Mouse (Mus musculus) lung, adult 18-20 months (tissue): ENCODE results near the gene Cryzl2.

Experiments
- DNase-seq, 2 experiments: peaks; one replicate each; pipeline ENCODE4 v3.0.0; 2022; ENCODE audit warnings: mixed read lengths in 2 of 2

Gene Cryzl2

DNA sequence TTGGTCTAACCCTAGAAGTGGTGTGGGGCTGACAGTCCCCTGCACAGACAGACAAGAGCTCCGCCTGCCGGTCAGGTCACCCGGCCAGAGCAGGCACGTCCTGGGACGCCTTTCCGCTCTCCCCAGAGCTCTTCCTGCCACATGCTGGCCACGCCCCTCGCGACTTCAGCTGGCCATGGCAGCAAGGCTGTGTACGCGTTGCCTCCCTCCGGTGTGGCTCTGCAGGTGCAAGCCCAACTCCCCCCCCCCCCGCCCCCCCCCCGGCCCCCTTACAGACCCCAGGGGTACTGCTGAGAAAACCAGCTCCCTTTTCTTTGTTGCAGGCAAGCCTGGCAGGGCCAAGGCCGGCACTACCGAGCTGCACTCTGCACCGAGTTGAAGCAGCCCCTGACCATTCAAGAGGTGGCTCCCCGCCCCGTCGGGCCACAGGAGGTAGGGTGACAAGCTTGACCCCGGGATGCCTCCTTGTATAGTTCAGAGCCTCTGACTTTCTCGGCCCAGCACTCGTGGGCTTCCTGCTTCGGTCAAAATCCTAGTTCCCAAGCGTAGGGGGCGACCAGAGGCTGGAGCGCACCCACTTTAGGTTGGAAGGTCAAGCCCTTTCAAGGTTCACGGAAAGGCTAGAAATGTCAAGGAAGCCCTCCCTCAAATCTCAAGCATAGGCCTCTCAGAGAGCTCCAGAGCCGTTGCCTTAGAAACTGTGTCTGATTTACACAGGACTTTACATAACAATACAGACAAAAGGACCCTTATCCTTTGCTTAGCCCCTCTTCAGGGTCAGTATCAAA lies at the start of gene Cryzl2:
Cryzl2 (plus strand) TSS at position 157 of the 788 bp plus-strand sequence.
- DNase-seq, result peak; percentile 86 to 91

- no peak for DNase-seq
These were observed 48.7 kb upstream of the Cryzl2 start for GRCm38 (mm10) chr1:157409648-157410047.

DNA sequence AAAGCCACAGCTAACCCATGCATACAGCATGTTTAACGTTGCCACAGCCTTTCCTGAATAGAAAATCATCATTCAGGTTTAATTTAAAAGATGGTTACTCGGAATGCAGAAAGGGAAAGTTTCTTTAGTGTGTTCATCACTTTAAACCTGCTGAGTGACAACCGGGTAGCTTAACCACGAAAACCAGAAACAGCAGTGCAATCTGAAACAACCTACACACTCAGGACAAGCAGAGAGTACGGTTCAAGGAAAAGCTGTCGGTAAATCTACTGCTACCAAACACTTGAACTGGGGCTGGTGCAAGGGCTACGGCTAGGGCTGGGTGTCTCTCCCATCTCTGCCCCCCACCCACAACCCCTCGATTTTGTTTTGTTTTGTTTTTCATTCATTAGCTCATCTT lies 47.4 kb upstream of the Cryzl2 start:
- no peak for DNase-seq

DNA sequence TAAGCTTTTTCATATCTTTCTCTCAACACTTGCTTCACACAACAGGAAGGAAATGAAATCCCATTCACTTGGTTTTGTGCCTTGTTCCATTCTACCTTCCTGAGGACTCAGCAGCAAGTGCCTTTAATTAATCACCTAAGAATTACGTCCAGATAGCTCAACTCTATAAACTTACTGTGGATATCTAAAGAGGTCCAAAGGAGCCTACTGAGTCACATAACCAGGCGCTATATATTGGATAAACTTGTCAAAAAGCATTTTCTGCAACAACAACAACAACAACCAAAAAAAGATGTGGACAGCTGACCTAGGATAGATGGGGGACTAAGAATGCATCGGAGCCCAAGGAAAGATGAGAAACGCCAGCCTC lies 47.1 kb upstream of the Cryzl2 start:
- no peak for DNase-seq

DNA sequence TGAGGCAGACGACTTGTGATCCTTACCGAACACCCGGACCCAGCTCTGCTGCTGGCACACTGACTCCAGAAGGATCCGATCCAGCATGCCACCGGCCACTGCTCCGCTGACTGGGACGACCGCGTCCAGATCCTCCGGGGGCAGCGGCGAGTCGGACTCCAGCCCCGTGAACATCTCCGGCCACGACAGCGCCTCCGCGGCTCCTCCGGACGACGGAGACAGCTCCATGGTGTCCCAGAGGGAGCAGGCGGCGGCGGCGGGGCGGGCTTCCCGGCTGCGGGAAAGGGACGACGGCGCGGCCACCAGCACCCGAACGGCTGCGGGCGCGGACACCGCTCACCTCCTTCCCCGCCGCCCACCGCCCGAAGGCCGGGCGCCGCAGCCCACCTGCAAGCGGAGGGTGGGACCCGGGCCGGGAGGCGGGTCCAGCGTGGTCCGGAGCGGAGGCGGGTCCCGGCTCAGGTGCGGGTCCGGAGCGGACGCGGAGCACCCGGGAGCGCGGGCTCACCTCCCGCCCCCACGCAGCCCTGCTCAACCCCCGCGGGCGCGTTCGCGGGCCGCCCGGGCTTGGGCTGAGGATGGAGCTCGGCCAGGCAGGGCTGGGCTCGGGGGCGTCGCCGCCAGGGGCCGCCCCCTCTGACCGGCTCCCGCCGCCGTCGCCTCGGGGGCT lies 46.5 kb upstream of the Cryzl2 start:
- DNase-seq, result peak; percentile 60 to 71

GRCm38 (mm10) chr1:157412454-157413369 lies 45.7 kb upstream of the Cryzl2 start, which contains the start of gene Rasal2:
Rasal2 (minus strand) TSS chr1:157412595.
- peak; percentile 96 to 97 for DNase-seq

GRCm38 (mm10) chr1:157415771-157416170 lies 42.6 kb upstream of the Cryzl2 start:
- DNase-seq, result no peak

- DNase-seq, result no peak
These were observed 41.7 kb upstream of the Cryzl2 start for GRCm38 (mm10) chr1:157416628-157417027.

DNA sequence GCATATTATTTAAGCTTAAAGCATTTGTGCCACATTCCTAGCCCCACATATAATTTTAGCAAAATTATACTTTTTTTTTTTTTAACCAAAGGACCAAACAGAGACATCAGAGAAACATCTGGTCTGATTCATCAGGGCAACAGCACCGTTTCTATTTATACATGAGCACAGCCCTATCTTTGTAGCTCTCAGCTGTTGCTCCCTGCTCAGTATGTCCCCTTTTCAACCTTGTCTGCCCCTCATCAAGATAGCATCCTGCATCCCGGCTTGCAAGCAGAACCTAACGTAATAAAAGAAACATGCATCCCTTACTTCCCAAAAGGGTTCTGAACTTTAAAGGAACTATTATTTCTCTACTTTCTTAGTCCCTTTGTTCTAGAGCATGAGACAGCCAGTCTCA lies 41.0 kb upstream of the Cryzl2 start:
- DNase-seq, result no peak

GRCm38 (mm10) chr1:157417861-157418260 lies 40.5 kb upstream of the Cryzl2 start:
- DNase-seq, result peak; percentile 43 to 67

DNA sequence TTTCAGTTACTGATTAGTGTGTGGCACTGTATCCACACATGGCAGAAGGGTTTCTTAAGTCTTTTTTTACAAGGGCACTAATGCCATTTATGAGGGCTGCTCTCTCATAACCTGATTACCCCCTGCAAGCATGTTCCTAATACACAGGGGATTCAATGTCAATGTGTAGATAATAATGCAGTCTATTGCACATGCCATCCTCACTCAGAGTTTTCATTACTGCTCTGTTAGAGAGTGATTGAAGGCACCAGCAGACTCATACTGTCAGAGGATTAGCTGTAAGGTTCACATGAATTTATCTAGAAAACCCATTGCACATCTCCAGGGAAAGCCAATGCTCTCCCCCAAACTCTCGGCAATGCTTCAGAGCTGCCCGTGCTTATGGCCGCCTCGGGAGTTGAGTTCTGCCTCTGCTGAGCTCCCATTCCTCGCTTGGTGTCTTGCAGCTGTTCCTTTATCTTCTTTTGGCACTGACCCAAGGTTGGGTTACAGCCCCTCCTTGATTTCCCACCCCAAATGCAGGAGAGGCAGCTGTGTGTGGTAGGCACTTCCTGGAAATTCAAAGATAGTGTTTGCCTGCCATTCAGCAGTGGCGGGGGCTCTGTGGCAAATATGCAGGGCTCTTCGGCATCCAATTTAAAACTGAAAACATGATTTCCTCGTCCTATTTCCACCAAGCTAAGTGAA lies 32.5 kb upstream of the Cryzl2 start:
- DNase-seq, result no peak

DNA sequence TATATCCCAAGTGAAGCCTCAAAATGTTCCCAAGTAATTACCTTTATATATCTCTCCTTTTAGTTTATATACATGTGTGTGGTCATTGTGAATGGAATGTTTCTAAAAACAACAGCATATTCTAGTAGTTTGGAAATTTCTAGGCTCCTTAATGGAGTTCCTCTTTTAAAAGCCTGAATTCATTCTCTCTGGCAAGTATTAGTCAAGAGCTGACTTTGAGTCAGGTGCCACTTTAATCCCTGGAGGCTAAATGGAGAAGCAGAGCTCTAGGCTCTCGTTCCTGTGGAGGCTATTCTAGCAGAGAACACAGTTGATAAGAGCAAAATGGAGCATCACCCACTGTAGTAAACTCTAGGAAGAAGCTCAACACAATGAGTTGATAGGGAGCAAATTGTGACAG lies 31.4 kb upstream of the Cryzl2 start:
- no peak for DNase-seq

- no peak for DNase-seq
These were observed 30.8 kb upstream of the Cryzl2 start for GRCm38 (mm10) chr1:157427604-157428003.

GRCm38 (mm10) chr1:157428366-157428765 lies 30.0 kb upstream of the Cryzl2 start:
- DNase-seq, result no peak

DNA sequence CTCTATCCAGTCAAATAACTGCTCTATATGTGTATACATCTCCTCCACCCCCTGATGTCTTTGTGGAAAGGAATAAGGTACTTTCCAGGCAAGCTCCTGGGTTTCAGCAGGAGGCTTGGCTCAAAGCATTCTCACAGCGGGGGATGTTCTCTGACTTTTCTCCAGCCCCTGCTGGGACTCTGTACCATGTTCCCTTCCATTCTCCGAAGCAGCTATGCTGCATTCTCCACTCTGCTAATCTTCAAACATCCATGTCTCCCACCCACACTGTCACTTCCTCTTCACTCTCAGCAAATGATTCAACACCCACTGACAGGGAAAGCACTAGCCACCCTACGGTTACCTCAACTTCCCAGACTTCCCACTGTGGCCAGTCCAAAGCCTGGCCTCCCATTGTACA lies 25.1 kb upstream of the Cryzl2 start:
- no peak for DNase-seq

DNA sequence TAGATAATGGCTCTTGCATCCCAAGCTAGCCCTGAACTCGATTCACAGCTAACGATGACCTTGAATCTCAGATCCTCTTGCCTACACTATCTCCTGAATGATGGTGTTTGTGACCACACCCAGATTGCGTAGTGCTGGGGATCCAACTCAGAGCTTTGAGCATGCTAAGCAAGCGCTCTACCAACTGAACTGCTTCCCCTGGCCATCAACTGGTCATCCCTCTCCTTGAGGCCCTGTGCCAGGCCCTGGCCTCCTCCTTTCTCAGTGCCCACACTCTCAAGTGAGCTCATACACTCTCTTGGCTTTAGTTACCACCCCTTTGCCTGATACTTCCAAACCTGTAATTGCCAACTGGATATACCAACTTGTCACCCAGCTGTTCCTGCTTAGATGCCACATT lies 24.0 kb upstream of the Cryzl2 start:
- DNase-seq, result no peak

- no peak for DNase-seq
These were observed 22.5 kb upstream of the Cryzl2 start for GRCm38 (mm10) chr1:157435926-157436325.

- no peak for DNase-seq
These were observed 20.1 kb upstream of the Cryzl2 start for GRCm38 (mm10) chr1:157438290-157438689.

- no peak for DNase-seq
These were observed 19.3 kb upstream of the Cryzl2 start for GRCm38 (mm10) chr1:157439101-157439500.

GRCm38 (mm10) chr1:157439973-157440641 lies 18.3 kb upstream of the Cryzl2 start:
- no peak for DNase-seq

GRCm38 (mm10) chr1:157443026-157443722 lies 15.2 kb upstream of the Cryzl2 start:
- DNase-seq, result peak; percentile 53 to 74
